Mouse (Mus musculus): ENCODE measurements around the gene Prm3.

GRCm38 (mm10) chr16:10818579-10819135 is 27.9 kb upstream of the Prm3 start:
- no peak for TF ChIP-seq GATA1 (IDR thresholded peaks at IDR 0.05; ENCODE audit: low read length)
- TF ChIP-seq TAL1 (IDR thresholded peaks at IDR 0.05; ENCODE audit: low read length), result no peak
